Mouse (Mus musculus): ENCODE results near the gene Sipa1l3.

The Sipa1l3 gene

DNA sequence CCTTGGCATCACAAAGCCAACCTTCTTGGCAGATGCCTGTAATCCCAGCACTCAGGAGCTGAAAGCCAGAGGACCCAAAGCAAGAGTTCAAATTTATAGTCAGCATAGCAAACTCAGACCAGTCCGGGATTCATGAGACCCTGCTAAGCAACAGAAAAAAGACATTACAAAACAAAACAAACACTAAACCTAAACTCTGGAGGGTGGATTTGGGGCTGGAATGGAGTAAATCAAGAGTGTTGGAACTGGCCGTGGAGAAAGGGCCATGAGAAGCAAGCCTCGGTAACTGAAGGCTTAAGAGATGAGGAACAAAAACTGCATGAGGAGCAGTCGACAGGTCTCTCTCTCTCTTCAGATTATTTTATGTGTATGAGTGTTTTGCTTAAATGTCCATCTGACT, 234.6 kb downstream of the Sipa1l3 start:
- DNase-seq (ENCODE audit: low read depth, low spot score), result no peak

- DNase-seq (ENCODE audit: low read depth, low spot score), result no peak
Measured at GRCm38 (mm10) chr7:29282074-29282554, 236.3 kb downstream of the Sipa1l3 start.

DNA sequence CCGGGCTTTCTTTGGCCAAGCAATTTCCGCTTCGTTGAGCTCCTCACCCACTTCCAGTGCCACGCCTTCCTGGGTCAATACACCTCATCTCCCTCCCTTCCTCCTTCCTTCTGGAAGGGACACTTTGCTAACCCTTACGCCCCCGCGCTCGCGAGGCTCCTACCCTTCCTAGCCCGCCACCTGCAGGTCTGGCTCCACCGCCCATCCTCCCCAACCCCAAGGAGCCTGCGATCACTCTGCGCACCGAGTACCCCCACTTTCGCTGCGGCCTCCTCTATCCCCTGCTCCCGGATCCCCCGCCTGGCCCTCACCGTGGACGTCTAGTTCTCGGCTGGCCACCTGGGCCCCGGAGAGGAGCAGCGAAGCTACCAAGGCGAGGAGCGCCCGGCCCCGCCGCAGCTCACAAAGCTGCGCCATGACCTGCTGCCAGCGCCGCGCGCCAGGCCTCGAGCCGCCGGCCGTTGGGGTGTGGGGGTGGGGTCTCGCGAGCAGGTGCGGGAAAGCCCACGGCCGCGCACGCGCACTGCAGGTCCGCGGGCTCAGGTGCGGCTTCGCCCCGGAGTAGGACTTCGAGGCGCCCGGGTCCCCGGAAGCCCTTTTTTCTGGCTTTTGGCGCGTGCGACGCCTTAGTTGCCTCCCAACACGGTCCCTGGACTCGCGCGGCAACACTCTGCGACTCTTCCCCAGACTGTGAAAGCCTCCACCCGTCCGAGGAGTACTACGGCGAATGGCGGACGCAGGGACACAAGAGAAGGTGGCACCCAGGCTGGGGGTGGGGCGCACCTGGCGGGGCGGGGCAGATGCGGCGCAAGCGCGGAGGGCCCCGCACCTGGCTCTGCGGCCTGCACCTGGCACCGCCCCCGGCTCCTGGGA, 237.0 kb downstream of the Sipa1l3 start, which contains the start of gene Spint2:
Gene Spint2, minus strand, starts transcription at position 712 of the 873 bp plus-strand sequence.
- no peak for DNase-seq (ENCODE audit: low read depth, low spot score)

DNA sequence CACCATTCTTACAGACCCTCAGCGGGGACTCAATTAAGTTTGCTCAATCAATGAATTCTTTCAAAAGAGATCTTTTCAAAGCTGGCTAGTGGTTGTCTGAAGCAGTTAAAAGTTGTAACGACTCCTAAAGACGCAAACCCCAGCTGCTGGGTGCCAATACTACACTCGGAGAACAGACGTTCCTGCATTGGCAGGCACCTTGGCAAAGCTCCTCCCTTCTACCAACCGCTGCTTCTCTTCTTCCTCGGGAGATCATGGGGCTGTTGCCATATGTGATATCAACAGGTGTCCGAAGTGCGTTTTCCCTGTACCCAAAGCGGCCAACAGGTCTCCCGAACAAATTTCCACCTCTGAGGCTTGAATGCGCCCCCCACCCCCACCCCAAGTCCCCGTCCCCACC, 237.6 kb downstream of the Sipa1l3 start:
- no peak for DNase-seq (ENCODE audit: low read depth, low spot score)

GRCm38 (mm10) chr7:29279924-29280323, 238.5 kb downstream of the Sipa1l3 start:
- no peak for DNase-seq (ENCODE audit: low read depth, low spot score)

GRCm38 (mm10) chr7:29279261-29279660, 239.2 kb downstream of the Sipa1l3 start:
- no peak for DNase-seq (ENCODE audit: low read depth, low spot score)

DNA sequence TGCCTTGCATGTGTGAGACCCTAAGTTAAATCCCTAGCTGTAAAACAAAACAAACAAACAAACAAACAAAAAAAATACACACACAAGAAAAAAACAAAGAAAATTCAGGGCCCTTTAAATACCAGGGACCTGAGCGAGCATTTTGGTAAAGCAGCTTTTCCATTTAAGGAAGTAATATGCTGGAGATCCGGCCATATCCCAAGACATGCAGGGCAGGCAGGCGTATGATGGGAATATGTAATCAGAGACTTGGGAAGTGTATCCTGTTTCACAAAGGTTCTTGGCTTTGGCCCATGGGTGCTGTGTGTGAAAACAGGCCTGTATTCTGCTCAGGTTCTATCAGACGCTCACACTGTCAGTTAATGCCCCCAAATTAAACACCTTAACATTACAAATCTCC, 240.9 kb downstream of the Sipa1l3 start:
- DNase-seq (ENCODE audit: low read depth, low spot score), result no peak

DNA sequence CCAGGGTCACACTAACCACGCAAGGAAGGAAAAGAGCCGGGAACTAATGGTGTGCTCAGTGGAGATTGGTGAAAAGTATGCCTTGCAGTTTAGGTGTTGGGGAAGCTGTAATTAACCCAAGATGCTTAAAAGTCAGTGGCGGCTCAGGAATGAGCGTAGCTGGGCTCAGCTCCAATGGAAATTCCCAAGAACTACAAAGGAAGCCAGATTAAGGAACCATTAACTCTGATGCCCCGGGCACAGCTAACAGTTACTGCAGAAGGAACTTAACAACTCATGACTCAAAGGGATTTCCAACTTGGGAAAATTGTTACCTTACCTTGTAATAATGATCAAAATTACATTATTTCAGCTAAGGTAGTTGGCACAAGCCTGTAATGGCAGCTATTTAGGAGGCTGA, 241.7 kb downstream of the Sipa1l3 start:
- DNase-seq (ENCODE audit: low read depth, low spot score), result no peak

DNA sequence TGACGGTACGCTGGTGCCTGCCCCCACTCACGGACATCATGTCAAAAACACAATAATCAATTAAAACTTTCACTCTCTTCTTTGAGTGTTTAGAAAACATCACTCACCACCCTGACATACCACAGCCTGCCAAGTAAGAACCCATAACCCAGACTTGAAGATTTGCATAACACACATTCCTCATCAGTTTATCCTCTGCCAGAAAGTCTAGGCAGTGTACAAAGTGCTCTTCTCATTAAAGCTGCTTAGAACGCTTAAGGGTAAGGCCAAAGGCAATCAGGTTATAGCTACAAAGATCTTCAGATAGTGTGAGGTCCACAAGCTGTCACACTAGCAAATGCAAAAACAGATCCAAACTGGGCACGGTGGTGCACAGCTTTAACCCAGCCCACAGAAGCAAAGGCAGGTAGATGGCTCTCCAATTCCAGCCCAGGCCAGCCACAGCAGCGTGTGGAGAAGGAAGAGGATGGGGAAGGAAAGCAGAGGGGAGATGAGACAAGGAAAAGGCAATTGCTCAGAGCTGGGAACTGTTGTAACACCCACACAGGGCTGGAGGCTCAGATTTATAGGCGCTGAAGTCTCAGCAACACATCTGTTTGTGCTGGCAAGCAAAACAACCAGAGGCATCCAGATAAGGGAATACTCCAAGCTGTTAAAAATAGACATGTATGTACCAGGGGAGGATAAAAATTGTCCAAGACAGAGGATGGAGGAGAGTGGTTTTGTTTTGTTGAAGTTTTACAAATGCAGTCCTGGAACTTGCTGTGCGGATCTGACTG, 246.6 kb downstream of the Sipa1l3 start:
- DNase-seq (ENCODE audit: low read depth, low spot score), result no peak

DNA sequence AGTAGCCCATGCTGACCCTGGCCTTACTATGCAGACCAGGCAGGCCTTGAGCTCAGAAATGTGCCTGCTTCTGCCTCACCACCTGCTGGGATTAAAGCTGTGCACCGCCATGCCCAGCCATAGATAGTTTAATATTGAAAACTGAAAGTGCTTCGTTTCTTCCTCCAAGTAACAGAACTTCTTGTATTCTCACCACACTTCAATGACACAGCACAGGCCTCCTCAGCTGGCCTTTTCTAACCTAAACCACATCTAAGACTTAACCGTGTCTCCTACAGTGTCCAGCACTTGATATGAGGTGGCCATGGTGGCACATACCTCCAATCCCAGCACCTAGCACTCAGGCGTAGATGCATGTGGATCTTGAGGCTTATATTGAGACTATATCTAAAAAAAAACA, 248.0 kb downstream of the Sipa1l3 start:
- DNase-seq (ENCODE audit: low read depth, low spot score), result no peak
